Mouse (Mus musculus) neutrophil, adult 83 days (primary cell): Measurements from ENCODE around the gene Adamts16. TPM values are rescaled to one million over a fixed set of nuclear protein-coding genes. Genes with fewer than 3 reads are reported as not detected.

ENCODE experiments used
- total RNA-seq, 2 experiments: library from RNA; stranded (reverse); gene quantifications; one replicate each; pipeline ENCODE4 v1.2.4; 2023

Gene Adamts16
- total RNA-seq: not detected

GRCm38 (mm10) chr13:70841421-70841904 lies at the start of gene Adamts16:
TSS of gene Adamts16 (minus strand) at chr13:70841811.

Other genes starting within 250 kb of the Adamts16 start
- 10 to 100 TPM; 24.2 to 25.8 TPM for gene Ice1, start 204.2 kb downstream of the Adamts16 start, total RNA-seq